Mouse (Mus musculus) liver, adult (tissue): ENCODE data around the gene Fut8.

Experiments
- GATA4 ChIP-seq: IDR thresholded peaks from 2 replicates; pipeline ENCODE4 v1.6.1; 2014; ENCODE audit warnings: mild to moderate bottlenecking, low read length; ENCODE audit not compliant: insufficient replicate concordance

Fut8 gene

DNA sequence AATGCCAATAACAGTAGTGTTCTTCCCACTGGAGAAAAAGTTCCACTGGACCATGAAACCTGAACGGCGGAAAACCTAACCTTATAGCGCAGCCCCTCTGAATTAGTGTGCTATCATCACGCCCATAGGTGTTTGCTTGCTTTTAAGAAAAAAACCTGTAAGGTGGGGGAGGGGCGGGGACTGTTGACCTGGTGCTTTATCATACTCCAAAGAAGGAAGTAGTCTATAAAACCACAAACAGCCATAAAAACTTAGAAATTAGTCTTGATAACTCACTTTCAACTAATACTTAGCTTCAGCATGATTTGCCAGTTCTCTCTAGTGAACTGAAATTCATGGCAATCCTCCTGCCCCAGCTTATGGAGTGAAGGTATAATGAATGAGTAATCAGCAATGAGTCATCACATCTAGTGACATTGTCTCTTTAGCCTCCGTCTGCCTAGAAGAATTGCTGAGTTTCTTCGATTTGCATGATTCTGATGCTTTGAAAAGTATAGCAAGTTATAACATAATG, 26.2 kb upstream of the Fut8 start:
- TF ChIP-seq GATA4 = no peak

DNA sequence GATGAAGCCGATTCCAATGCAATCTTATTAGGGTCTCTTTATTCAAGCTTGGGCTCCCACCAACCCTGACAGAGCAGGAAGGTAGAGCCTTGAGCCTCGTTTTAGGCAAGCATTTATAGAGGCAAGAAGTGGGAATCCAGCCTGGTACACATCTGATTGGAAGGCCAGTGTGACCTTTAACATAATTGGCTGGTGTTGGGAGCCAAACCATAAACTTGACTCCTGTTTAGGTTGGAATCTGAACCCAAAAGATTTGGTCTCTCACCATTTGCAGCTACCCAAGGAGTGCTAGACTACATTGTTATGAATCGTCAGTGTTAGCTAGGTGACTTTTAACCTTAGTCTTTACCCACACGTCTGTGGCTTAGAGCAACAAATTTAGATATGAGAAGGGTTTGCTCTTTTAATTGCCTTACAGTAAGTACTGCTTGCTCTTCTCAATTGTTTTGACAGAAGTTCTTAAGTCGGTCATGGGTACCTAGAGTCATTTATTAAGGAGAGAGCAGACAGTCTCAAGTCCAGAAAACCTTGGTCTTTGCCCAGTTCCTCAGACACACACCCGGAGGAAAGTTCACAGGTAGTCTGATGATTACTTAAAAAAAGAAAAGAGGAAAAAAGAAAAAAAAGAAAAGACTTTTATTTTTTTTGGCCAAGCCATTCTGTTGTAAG, 23.9 kb upstream of the Fut8 start:
- TF ChIP-seq GATA4 = no peak

DNA sequence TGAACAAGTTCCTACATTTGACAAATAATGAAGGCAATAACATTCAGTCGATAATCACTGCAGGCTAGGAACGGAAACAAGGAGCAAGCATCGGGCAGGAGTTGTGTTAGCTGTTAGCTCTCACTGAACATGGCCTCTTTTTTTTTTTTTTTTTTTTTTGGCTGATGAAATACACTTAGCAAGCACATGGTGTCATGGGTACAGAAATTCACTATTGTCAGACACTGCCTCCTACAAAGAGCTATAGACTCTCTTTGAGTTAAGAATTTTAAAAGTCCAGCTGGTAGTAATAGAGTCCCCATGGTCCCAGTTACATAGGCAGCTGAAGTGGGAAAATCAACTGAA, 23.4 kb upstream of the Fut8 start:
- no peak for TF ChIP-seq GATA4

DNA sequence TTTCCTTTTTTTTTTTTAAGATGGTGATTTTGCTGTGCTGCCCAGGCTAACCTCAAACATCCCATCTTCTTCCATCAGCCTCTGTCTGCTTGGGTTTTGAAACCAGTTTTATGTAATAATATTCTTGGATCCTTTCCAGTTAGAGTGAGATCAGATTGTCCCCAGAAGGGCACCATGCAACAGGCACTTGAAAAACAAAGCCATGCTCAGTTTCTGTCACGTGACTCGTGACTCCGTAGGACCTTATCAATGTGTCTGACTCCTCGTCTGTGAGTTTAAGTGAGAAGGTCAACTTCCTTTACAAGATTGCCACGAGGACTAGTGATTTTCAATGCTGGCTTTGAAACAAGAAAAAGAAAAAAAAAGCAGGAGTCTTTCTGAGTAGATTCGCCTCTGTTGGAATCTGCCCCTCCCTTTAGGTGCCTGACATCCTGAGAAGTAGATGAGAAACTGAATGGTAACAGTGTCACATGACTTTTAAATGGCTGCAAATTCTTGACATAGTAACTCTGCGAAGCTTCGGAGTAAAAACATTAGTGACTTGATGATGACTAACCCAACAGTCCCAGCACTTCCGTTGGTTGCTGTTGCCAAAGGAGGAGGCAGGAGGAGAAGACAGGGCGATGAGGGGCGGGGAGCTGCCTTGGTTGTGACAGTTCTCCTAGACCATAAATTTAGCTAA, 21.3 kb upstream of the Fut8 start:
- TF ChIP-seq GATA4 = no peak

DNA sequence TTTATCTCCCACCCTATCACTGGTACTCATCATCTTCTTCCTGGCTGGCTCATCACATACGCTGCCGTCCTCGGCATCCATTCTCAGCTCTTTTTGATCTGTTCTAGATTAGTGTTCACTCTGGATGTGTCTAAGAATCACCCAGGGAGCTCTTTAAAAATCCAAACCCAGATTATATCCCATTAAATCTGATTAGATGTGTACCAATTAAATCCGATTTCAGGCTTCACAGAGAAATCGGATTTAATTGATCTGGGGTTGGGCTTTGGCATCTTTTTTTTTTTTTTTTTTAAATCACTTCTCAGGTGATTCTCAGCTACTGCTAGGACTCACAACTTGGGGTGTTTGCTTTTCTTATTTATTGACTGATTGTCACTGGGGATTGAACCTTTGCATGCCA, 17.3 kb upstream of the Fut8 start:
- TF ChIP-seq GATA4 = no peak

DNA sequence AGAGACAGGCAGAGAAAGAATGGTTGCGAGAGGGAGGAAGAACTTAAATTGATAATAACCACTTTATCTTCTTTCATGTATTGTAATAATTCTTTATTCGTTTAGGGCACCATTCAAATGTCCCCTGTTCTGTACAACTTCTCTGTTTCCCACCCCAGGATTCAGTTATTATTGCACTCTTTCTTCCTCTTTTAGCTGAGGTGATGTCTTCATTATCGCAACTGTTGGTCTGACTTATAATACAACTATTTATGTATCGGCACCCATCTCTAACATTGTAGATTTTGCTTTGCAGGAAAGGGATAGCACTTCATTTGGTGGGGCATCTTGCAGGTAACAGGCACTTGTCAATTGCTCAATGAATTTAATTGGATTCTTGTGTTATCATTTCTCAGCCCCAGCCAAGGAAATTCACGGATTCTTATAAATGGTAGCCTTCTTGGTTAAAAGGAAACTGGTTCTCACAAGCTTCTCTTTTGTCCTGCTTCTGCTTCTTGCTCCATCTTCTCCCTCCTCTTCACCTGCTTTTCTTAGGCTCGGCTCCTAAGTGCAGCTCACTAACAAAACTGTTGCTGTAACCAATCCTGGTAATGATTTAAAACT, 15.6 kb upstream of the Fut8 start:
- no peak for TF ChIP-seq GATA4

DNA sequence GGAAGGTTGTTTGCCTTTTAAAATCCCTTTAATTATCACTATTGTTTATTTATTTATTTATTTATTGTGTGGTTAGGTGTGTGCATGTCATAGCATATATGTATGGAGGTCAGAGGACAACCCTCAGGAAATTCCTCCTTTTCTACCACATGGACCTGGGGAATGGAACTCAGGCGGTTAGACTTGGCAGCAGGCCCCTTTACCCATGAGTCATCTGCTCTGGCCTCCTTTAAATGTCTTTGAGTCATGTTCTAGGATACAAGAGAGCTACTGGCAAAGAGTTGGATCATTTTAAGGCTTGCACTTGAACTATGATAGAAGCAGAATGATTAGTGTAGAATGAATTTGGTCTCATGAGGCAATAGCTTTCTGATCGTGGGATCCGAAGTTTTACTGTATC, 14.3 kb upstream of the Fut8 start:
- TF ChIP-seq GATA4 = no peak

DNA sequence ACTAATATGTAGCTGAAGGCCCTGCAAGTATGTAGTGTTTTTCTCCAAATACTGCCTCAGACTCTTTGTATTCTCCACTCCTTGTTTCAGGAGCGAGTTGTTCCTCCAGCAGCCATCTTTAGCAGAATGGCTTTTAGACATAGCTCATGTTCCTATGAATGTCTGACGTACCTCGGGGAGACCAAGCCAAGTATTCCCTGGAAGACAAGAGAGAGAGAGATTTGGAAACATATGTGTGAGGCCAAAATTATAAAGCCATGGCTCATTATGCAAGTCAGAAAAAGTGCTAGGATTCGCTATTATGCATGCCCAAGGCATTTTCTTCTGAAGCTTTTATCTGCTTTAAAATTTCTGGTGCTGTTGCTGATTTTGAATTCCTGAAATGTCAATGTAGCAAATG, 13.8 kb upstream of the Fut8 start:
- no peak for TF ChIP-seq GATA4

DNA sequence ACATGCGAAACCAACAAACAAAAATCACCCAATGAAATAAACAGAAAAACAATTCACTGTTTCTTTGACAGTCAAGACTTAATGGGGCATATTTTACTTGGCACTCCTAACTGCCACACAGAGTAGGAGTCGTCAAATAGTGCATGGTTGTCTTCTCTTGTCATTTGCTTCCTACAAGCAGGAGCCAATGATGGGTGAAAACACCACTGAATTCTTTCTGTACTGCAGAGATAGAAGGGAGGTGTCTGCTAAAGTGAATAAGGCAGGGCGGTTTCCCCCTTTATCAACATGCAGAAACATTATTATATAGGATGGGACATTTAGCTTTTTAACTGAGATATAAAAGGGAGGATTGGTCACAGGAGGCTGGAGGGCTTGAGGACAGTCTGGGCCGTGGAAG, 13.0 kb upstream of the Fut8 start:
- TF ChIP-seq GATA4 = no peak

DNA sequence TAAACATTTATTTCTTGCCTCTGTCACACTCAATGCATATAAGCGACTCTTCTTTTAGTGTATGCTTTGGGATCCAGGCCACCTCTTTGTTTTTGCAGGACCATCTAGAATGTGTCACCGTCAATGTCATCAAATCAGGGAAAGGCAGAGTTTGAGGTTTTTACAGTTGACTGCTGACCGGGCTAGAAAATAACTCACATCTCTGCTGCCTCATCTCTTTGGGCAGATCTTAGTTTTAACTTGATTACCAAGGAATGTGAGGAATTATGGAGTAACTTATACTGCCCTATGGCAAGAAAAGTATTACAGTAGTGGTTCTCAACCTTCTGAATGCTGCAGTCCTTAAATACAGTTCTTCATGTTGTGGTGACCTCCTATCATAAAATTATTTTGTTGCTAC, 12.2 kb upstream of the Fut8 start:
- no peak for TF ChIP-seq GATA4

DNA sequence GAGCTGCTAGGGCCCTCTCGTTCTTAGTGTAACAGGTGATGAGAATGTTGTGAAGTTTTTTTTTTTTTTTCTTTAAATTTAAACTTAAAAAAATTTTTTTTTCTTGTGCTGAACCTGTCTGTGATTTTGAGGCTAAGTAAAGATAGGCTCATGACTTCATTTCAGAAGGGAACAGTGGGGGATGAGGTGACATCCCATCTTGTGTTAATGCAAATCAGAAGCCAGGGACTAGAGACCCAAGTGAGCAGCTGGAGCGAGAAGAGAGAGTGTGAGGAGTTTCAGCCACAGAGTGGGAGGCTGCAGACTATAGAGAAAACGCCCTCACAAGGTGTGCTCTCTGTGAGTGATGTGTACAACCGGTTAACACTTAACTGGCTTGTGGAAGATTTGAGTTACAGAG, 2.0 kb upstream of the Fut8 start:
- TF ChIP-seq GATA4 = no peak

DNA sequence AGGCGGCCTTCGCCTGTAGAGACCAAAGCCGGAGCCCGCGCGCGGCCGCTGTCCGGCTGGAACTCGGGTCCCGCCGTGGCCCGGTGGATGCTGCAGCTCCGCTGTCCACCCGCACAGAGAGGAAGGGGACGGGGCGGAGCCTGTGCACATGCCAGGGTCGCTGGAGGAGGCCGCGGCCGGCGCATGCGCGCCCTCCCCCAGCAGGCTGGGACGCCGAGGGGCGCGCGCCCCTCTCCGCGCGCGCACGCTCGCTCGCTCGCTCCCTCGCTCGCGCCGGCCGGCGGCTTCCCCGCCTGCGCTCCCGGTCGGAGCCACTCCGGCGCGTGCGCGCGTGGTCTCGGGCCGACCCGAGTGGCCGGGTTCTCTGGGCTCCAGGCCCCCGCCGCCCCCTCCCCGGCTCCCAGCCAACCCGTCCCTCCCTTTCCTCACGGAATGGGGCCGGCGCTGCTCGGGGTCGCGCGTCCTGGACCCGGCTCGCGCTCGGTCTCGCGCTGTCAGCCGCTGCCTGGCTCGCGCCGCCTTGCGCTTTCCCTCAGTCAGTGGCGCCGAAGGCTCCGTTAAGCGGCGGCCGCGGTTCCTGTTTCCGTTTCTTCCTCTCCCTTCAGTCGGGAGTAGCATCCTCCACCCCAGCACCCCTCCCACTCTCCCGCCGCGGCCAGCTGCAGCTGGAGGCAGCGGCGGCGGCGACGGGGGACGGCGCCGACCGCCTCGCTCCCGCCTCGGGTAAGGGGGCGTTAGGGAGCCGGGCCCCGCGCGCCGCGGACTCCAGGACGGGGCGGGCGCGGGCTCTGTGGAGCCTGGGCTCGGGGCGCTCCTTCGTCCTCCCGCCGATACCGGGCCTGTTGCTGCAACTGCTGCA, 835 bp downstream of the Fut8 start:
- no peak; the same call in 1 of the 2 replicates for TF ChIP-seq GATA4

DNA sequence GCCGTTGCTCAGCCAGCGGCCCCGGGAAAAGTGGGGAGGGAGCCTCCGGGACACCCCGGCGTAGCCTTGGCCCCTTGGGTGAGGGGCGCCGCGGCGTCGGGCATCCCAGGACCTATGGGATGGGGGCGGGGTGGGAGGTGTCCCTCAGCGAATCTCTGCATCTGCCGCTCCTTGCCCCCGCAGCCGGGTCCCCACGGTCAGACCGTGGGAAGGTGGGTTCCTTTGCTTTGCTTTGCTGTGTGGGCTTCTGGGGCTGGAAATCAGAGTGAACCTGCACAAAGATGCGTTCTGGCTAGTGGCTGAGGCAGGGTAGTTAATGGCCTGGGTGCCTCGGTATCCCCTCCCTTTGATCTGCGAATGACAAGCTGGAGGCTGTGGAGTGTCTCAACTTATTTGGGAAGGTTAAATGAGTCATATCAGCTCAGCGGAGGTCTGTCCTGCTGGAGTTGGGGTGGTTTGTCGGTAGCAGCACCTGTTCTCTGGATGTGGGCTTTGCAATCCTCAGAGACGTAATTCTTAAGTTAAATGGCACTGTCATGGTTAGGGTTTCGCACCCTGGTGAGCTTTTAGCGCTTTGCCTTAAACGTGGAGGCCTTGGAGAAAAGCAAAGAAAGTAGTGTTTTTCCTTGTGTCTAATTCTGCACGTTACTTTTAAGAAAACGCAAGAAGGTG, 1.6 kb downstream of the Fut8 start:
- no peak for TF ChIP-seq GATA4

DNA sequence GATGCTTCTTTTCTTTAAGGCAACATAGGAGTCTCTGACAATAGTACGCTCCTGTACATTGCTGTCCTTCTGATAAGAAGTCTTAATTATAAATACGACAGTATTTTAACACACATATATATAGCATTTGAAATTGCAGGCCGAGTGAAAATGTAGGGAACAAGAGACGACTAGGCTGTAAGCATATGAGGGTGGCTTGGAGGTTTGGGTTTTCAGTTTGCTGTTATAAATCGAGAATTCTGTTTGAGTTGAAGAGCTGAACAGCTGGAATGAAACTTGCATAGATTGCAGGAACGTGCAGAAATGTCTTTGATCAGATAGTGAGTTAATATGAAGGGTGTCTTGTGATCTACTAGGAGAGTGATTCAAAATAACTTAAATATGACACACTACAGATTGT, 2.4 kb downstream of the Fut8 start:
- no peak for TF ChIP-seq GATA4

DNA sequence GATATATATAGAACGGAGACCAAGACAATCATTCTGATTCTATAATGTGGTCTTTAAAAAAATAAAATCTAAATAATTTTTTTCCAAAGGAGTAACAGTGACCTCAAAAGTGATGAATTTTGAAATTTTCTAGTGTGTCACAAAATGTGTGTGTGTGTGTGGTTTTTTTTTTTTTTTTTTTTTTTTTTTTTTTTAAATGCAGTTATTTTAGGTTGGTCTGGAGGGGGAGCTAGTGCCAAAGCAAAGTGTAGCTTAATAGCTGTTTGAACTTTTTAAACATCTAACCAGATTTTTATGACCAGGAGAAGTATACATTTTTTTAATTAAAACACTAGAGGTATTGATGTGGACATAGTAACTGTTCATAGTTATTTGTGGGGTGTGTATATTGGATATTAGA, 2.9 kb downstream of the Fut8 start:
- no peak for TF ChIP-seq GATA4
